Mouse (Mus musculus) heart, embryonic 11.5 days (tissue): ENCODE measurements around the gene Pafah2. TPM values are rescaled to one million over a fixed set of nuclear protein-coding genes. Genes with fewer than 3 reads are reported as not detected.

Experiments used
- ATAC-seq: fragments of 200-750 bp; cut with Nextera tagmentation; replicated peaks from 2 replicates; pipeline ENCODE4 v1.8.0; 2017; ENCODE audit warnings: moderate library complexity; ENCODE audit not compliant: insufficient number of reproducible peaks, low FRiP score, low TSS enrichment
- H3K27ac ChIP-seq: fragments of 300-500 bp; sonication (generic); 2 replicates; pipeline ENCODE4 v1.5.1; 2014; ENCODE audit warnings: mild to moderate bottlenecking, low read depth, low read length
- H3K27me3 ChIP-seq: fragments of 300-500 bp; sonication (generic); 2 replicates; pipeline ENCODE4 v1.6.1; 2014; ENCODE audit warnings: mild to moderate bottlenecking, low read length, mixed read lengths; ENCODE audit not compliant: control insufficient read depth, insufficient read depth
- H3K36me3 ChIP-seq: fragments of 300-500 bp; sonication (generic); 2 replicates; pipeline ENCODE4 v1.6.1; 2014; ENCODE audit warnings: mild to moderate bottlenecking, low read length, moderate library complexity, mixed read lengths; ENCODE audit not compliant: control insufficient read depth, insufficient read depth
- H3K4me1 ChIP-seq: fragments of 300-500 bp; sonication (generic); 2 replicates; pipeline ENCODE4 v1.6.1; 2014; ENCODE audit warnings: low read length; ENCODE audit not compliant: control insufficient read depth, insufficient read depth
- H3K4me2 ChIP-seq: fragments of 300-500 bp; sonication (generic); 2 replicates; pipeline ENCODE4 v1.6.1; 2014; ENCODE audit warnings: mild to moderate bottlenecking, moderate library complexity
- H3K4me3 ChIP-seq: fragments of 300-500 bp; sonication (generic); 2 replicates; pipeline ENCODE4 v1.5.1; 2014; ENCODE audit warnings: low read depth, low read length
- H3K9ac ChIP-seq: fragments of 300-500 bp; sonication (generic); 2 replicates; pipeline ENCODE4 v1.6.1; 2014; ENCODE audit warnings: mild to moderate bottlenecking, low read depth, low read length, moderate library complexity
- H3K9me3 ChIP-seq: fragments of 300-500 bp; sonication (generic); replicated peaks from 2 replicates; pipeline ENCODE4 v1.6.1; 2016; ENCODE audit warnings: low read length; ENCODE audit not compliant: control insufficient read depth
- WGBS: fragments of 180-500 bp; shearing (Covaris S2); extraction: QIAGEN DNeasy Blood & Tissue Kit; methylation state at CpG from one replicate; pipeline ENCODE4 v1.1.7; 2014; ENCODE audit not compliant: insufficient replicate concordance; 5-methylcytosine and 5-hydroxymethylcytosine counted together
- microRNA-seq: library from miRNA; unstranded; fragments of <30 nt; microRNA quantifications from one replicate; pipeline ENCODE4, GENCODE M21; 2016; ENCODE audit warnings: borderline number of aligned reads
- polyA plus RNA-seq: library from polyadenylated mRNA; unstranded; fragments of >200 nt; fragmentation: Nextera tagmentation; extraction: Ambion mirVana; gene quantifications from 2 replicates; pipeline ENCODE4 v1.2.1, GENCODE M21; 2014

The Pafah2 gene
- polyA plus RNA-seq, 1 experiment from 2014 or later = 11.8 TPM

DNA sequence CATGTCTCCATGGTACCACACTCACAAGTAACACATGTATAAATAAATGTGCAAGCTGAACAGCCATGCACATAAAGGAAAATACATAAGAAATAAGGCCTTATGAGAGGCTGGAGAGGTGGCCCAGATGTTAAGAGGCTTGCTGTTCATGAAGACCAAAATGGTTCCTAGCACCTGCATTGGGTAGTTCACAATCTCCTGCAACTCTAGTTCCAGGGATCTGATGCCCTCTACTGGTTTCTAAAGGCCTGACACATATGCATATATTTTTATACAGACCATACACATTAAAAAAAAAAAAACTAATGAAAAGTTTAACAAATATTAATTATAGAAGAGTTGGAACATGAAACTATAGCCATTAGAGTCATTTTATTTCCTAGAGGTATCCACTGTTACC is 75.3 kb downstream of the Pafah2 start:
- Histone ChIP-seq H3K9me3 (no peaks in the 10 kb centered on the region; the same call in 1 of the 2 replicates), H3K9ac (no peak overlapping the region), H3K27ac (no peak overlapping the region), H3K4me1 (peaks cover 9% of the 10 kb centered on the region; the same call in 1 of the 2 replicates), H3K36me3 (peaks cover 27% of the 10 kb centered on the region), H3K4me2 (no peak overlapping the region), H3K27me3 (no peaks in the 10 kb centered on the region), H3K4me3 (no peak overlapping the region)
- no peak for ATAC-seq

DNA sequence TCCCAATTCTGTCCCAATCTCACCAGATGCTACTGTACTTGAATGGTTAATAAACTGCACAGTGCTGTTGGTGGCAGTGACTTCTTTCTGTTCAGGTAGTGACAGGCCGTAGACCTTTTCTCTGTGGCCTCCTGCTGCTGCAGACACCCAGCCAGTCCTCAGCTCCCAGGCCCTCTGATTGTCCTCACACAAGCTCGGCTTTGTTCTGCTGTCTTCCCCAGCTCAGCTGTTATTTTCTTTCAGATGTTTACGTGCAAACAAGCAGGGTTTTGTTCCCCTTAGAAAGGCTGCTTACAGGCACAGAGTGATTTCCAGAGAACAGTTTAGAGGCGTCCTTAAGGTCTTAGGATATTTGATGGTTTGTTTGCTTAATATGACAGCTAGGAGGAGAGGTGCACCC is 77.6 kb downstream of the Pafah2 start:
- H3K27me3 ChIP-seq = no peaks in the 10 kb centered on the region
- H3K36me3 ChIP-seq = peaks cover 30% of the 10 kb centered on the region
- no peak overlapping the region for H3K4me2 ChIP-seq
- no peak overlapping the region for H3K4me3 ChIP-seq
- no peak overlapping the region for H3K27ac ChIP-seq
- 81% methylated on average over 4 of the region's 4 CpGs for WGBS
- peaks cover 4% of the 10 kb centered on the region; the same call in 1 of the 2 replicates for H3K4me1 ChIP-seq
- ATAC-seq = no peak
- no peaks in the 10 kb centered on the region; the same call in 1 of the 2 replicates for H3K9me3 ChIP-seq
- no peak overlapping the region for H3K9ac ChIP-seq

DNA sequence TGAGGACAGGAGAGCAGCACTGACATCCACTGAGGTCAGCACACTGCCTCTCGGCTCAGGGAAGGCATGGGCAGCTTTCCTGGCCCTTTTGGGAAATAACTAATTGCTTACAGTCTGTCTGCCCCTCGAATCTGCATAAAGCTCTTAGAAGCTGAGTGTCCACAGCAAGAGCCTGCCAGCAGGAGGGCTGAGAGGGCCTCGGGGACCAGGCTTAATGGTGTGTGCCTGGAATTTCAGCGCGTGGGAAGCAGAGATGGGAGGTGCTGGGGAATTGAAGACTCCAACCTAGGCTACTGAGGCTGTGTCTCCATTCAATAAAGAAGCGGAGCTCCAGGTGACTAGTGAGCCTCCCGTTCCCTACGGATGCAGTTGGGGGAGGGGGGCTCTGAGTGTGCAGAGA is 78.1 kb downstream of the Pafah2 start:
- Histone ChIP-seq H3K4me3 (no peak overlapping the region), H3K4me2 (no peak overlapping the region), H3K27ac (no peak overlapping the region), H3K36me3 (peaks cover 30% of the 10 kb centered on the region), H3K27me3 (no peaks in the 10 kb centered on the region), H3K4me1 (peaks cover 3% of the 10 kb centered on the region; the same call in 1 of the 2 replicates), H3K9ac (0 out of 2 replicates have a peak overlapping the region, but pooled peaks have one; percentile 28), H3K9me3 (no peaks in the 10 kb centered on the region; the same call in 1 of the 2 replicates)
- 80% methylated on average over 8 of the region's 8 CpGs for WGBS
- no peak for ATAC-seq

DNA sequence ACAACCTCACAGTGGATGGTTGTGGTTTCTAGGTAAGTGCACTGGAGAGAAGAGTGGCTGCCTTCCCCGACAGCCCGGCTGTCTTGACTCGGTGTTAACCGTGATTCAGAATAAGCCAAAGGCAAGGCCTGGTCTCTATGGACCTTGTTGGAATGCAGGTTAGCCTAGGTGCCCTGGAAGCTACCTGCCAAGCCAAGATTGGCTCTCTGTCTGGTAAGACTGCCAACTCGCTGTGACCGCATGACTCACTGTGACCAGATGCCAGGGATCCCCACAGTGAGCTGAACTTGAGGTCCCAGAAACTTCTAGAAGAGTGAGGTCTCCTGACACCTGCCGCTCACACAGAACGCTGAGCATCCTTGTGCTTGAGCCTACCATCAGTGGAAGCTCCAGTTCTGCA is 80.8 kb downstream of the Pafah2 start:
- WGBS = 89% methylated on average over 8 of the region's 8 CpGs
- Histone ChIP-seq H3K36me3 (peaks cover 21% of the 10 kb centered on the region), H3K9me3 (no peaks in the 10 kb centered on the region)

More for the DNA sequence above, 80.8 kb downstream of the Pafah2 start:
- Histone ChIP-seq H3K9ac (no peak overlapping the region), H3K27me3 (no peaks in the 10 kb centered on the region), H3K4me2 (no peak overlapping the region), H3K4me1 (no peaks in the 10 kb centered on the region), H3K4me3 (no peak overlapping the region), H3K27ac (no peak overlapping the region)
- ATAC-seq = no peak

Small RNA genes within 50 kb of the gene (microRNA-seq; reads per million reads assigned to microRNA genes)
- gene Gm23634 = 0.81 reads per million, percentile 9 among the genes with 10 or more reads in this experiment

Other genes with a start within 250 kb of the Pafah2 start
- 23.1 and 27.9 TPM in 2 replicates for gene Cep85, start 209.2 kb upstream of the Pafah2 start, polyA plus RNA-seq
- gene Gm7534, start 193.3 kb upstream of the Pafah2 start, polyA plus RNA-seq = not detected in 2 replicates
- gene Catsper4, start 168.9 kb upstream of the Pafah2 start, polyA plus RNA-seq = not detected in 2 replicates
- 0.63 and 0.97 TPM in 2 replicates for gene Cnksr1, start 157.9 kb upstream of the Pafah2 start, polyA plus RNA-seq
- 0.23 TPM in 1 of 2 replicates, not detected in the other for gene E130218I03Rik, start 152.7 kb upstream of the Pafah2 start, polyA plus RNA-seq
- gene Zfp593, start 150.7 kb upstream of the Pafah2 start, polyA plus RNA-seq = 11.5 and 12.4 TPM in 2 replicates
- gene Gm30191, start 149.4 kb upstream of the Pafah2 start, polyA plus RNA-seq = not detected in 2 replicates
- 3.7 and 4.4 TPM in 2 replicates for gene Grrp1, start 142.2 kb upstream of the Pafah2 start, polyA plus RNA-seq
- 13.7 and 16.3 TPM in 2 replicates for gene Pdik1l, start 108.4 kb upstream of the Pafah2 start, polyA plus RNA-seq
- gene Trim63, start 81.2 kb upstream of the Pafah2 start, polyA plus RNA-seq = 21.6 and 22.1 TPM in 2 replicates
- gene Slc30a2, start 53.1 kb upstream of the Pafah2 start, polyA plus RNA-seq = 0.26 TPM in 1 of 2 replicates, not detected in the other
- 2.0 and 2.7 TPM in 2 replicates for gene Extl1, start 12.5 kb upstream of the Pafah2 start, polyA plus RNA-seq
- gene Stmn1, start 72.0 kb downstream of the Pafah2 start, polyA plus RNA-seq = 962 and 991 TPM in 2 replicates
- gene Paqr7, start 100.4 kb downstream of the Pafah2 start, polyA plus RNA-seq = 4.2 and 4.8 TPM in 2 replicates
- gene Aunip, start 114.7 kb downstream of the Pafah2 start, polyA plus RNA-seq = 5.6 and 6.6 TPM in 2 replicates
- 167 and 177 TPM in 2 replicates for gene Mtfr1l, start 139.1 kb downstream of the Pafah2 start, polyA plus RNA-seq
- gene Selenon, start 155.8 kb downstream of the Pafah2 start, polyA plus RNA-seq = 22.4 and 25.3 TPM in 2 replicates